Mouse (Mus musculus): Measurements from ENCODE around the gene Ccm2l. TPM values are rescaled to one million over a fixed set of nuclear protein-coding genes. Genes with fewer than 3 reads are reported as not detected.
A peak's percentile ranks its signal among the peaks of the same experiment; 100 is the strongest.

The Ccm2l gene
- polyA plus RNA-seq, 1 experiment from 2014 or later, result 1.2 TPM

- Histone ChIP-seq H3K4me3 (ENCODE audit: low read depth, low read length) (no peak overlapping the region), H3K27ac (ENCODE audit: low read depth, low read length) (peak overlapping the region; percentile 66), H3K36me3 (ENCODE audit: control insufficient read depth, insufficient read depth, low read length) (no peaks in the 10 kb centered on the region; the same call in 1 of the 2 replicates), H3K4me1 (ENCODE audit: control insufficient read depth, insufficient read depth, low read length) (no peaks in the 10 kb centered on the region), H3K9ac (replicated peaks; ENCODE audit: low read depth, low read length) (0 out of 2 replicates have a peak overlapping the region, but pooled peaks have one; percentile 22), H3K4me2 (ENCODE audit: low read depth, low read length) (no peak overlapping the region), H3K9me3 (ENCODE audit: control insufficient read depth, low read length) (no peaks in the 10 kb centered on the region), H3K27me3 (ENCODE audit: control insufficient read depth, insufficient read depth, low read length) (no peaks in the 10 kb centered on the region)
- ATAC-seq (ENCODE audit: low read depth), result peak; percentile 45; the same call in 1 of the 2 replicates
- 39% methylated on average over 9 of the region's 9 CpGs for WGBS
Observed at GRCm38 (mm10) chr2:153049288-153049996, 16.3 kb upstream of the Ccm2l start.

GRCm38 (mm10) chr2:153049997-153050358, 15.8 kb upstream of the Ccm2l start:
- WGBS, result 87% methylated on average over 4 of the region's 4 CpGs
- ATAC-seq (ENCODE audit: low read depth), result no peak

DNA sequence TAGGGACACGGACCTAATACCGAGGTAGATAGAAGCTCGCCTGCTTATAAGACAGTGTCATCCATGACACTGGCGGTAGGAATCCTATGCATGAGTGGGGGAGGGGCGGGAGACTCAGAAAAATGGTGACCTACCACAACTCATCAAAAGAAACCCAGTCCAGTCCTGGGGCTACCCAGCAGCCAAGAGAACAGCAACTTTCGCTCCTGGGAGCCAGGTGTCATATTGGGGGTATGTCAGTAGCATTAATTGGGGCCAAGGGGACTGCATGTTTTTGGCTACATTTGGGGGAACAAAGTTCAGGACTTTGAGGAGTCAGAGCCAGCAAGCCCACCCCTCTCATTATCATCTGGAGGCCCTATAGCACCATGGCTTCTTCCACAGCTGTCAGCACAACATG, 14.7 kb upstream of the Ccm2l start:
- H3K27ac ChIP-seq (ENCODE audit: low read depth, low read length), result no peak overlapping the region
- 89% methylated on average over 6 of the region's 6 CpGs for WGBS
- H3K9me3 ChIP-seq (ENCODE audit: control insufficient read depth, low read length), result no peaks in the 10 kb centered on the region
- H3K4me3 ChIP-seq (ENCODE audit: low read depth, low read length), result no peak overlapping the region
- ATAC-seq (ENCODE audit: low read depth), result no peak
- H3K36me3 ChIP-seq (ENCODE audit: control insufficient read depth, insufficient read depth, low read length), result peaks cover 4% of the 10 kb centered on the region
- H3K9ac ChIP-seq (replicated peaks; ENCODE audit: low read depth, low read length), result no peak overlapping the region
- H3K27me3 ChIP-seq (ENCODE audit: control insufficient read depth, insufficient read depth, low read length), result no peaks in the 10 kb centered on the region
- H3K4me1 ChIP-seq (ENCODE audit: control insufficient read depth, insufficient read depth, low read length), result no peaks in the 10 kb centered on the region
- H3K4me2 ChIP-seq (ENCODE audit: low read depth, low read length), result no peak overlapping the region

More at GRCm38 (mm10) chr2:153049997-153050358, 15.8 kb upstream of the Ccm2l start:
- Histone ChIP-seq H3K9ac (replicated peaks; ENCODE audit: low read depth, low read length) (no peak overlapping the region), H3K4me3 (ENCODE audit: low read depth, low read length) (no peak overlapping the region), H3K27ac (ENCODE audit: low read depth, low read length) (peak overlapping the region; percentile 66; the same call in 1 of the 2 replicates), H3K4me2 (ENCODE audit: low read depth, low read length) (no peak overlapping the region), H3K27me3 (ENCODE audit: control insufficient read depth, insufficient read depth, low read length) (no peaks in the 10 kb centered on the region), H3K9me3 (ENCODE audit: control insufficient read depth, low read length) (no peaks in the 10 kb centered on the region), H3K36me3 (ENCODE audit: control insufficient read depth, insufficient read depth, low read length) (peaks cover 4% of the 10 kb centered on the region), H3K4me1 (ENCODE audit: control insufficient read depth, insufficient read depth, low read length) (no peaks in the 10 kb centered on the region)

- WGBS, result 79% methylated on average over 9 of the region's 9 CpGs
- Histone ChIP-seq H3K27me3 (ENCODE audit: control insufficient read depth, insufficient read depth, low read length) (no peaks in the 10 kb centered on the region), H3K36me3 (ENCODE audit: control insufficient read depth, insufficient read depth, low read length) (peaks cover 4% of the 10 kb centered on the region), H3K9me3 (ENCODE audit: control insufficient read depth, low read length) (no peaks in the 10 kb centered on the region), H3K4me3 (ENCODE audit: low read depth, low read length) (no peak overlapping the region), H3K4me2 (ENCODE audit: low read depth, low read length) (no peak overlapping the region), H3K9ac (replicated peaks; ENCODE audit: low read depth, low read length) (no peak overlapping the region), H3K27ac (ENCODE audit: low read depth, low read length) (no peak overlapping the region), H3K4me1 (ENCODE audit: control insufficient read depth, insufficient read depth, low read length) (no peaks in the 10 kb centered on the region)
- ATAC-seq (ENCODE audit: low read depth), result no peak
Observed at GRCm38 (mm10) chr2:153051537-153051936, 14.2 kb upstream of the Ccm2l start.

DNA sequence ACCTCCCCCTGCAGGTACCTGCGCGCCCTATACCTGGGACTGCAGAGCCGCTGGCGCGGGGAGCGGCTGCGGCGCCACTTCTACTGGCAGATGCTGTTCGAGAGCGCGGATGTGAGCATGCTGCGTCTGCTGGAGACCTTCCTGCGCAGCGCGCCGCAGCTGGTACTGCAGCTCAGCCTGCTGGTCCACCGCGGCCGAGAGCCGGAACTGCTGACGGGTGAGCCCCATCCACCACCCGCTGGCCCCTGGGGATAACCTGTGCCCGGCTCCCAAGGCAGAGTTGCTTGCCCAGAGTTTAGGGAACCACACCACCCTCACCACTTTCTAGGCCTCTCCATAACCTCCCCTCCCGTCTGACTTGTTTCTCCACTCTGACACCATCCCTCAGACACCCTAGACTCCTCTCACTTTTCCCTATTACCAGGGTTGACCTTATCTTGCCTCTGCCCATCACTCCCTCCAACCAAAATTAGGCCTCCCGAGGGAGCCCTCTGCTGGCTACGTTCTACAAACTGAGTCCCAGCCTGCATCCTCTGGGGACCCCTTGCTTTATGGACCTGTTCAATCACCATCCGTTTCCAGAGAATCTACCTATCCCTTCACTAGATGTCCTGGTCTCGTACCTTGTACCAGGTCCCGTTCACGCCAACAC, 12.9 kb upstream of the Ccm2l start:
- H3K27me3 ChIP-seq (ENCODE audit: control insufficient read depth, insufficient read depth, low read length), result no peaks in the 10 kb centered on the region
- no peak overlapping the region for H3K4me3 ChIP-seq (ENCODE audit: low read depth, low read length)
- H3K4me1 ChIP-seq (ENCODE audit: control insufficient read depth, insufficient read depth, low read length), result no peaks in the 10 kb centered on the region
- no peaks in the 10 kb centered on the region for H3K9me3 ChIP-seq (ENCODE audit: control insufficient read depth, low read length)
- 7% methylated on average over 29 of the region's 30 CpGs for WGBS
- no peak overlapping the region; the same call in 1 of the 2 replicates for H3K27ac ChIP-seq (ENCODE audit: low read depth, low read length)
- H3K9ac ChIP-seq (replicated peaks; ENCODE audit: low read depth, low read length), result no peak overlapping the region
- peaks cover 4% of the 10 kb centered on the region for H3K36me3 ChIP-seq (ENCODE audit: control insufficient read depth, insufficient read depth, low read length)
- no peak overlapping the region for H3K4me2 ChIP-seq (ENCODE audit: low read depth, low read length)
- no peak for ATAC-seq (ENCODE audit: low read depth)

DNA sequence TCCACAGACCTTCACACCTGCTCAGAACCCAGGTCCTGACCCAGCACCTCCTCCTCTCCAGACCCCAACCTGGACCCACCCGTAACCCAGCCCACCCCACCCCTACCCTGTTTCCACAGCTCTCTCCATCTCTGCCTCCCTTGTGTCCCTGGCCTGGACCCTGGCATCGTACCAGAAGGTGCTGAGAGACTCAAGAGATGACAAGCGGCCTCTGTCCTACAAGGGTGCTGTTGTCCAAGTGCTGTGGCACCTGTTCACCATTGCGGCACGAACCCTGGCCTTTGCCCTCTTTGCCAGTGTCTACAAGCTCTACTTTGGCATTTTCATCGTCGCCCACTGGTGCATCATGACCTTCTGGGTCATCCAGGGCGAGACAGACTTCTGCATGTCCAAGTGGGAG, 11.9 kb upstream of the Ccm2l start:
- no peak overlapping the region for H3K4me3 ChIP-seq (ENCODE audit: low read depth, low read length)
- H3K36me3 ChIP-seq (ENCODE audit: control insufficient read depth, insufficient read depth, low read length), result peaks cover 4% of the 10 kb centered on the region
- ATAC-seq (ENCODE audit: low read depth), result no peak
- H3K9ac ChIP-seq (replicated peaks; ENCODE audit: low read depth, low read length), result no peak overlapping the region
- 86% methylated on average over 8 of the region's 8 CpGs for WGBS
- H3K4me1 ChIP-seq (ENCODE audit: control insufficient read depth, insufficient read depth, low read length), result no peaks in the 10 kb centered on the region
- H3K27ac ChIP-seq (ENCODE audit: low read depth, low read length), result no peak overlapping the region
- no peak overlapping the region for H3K4me2 ChIP-seq (ENCODE audit: low read depth, low read length)
- H3K27me3 ChIP-seq (ENCODE audit: control insufficient read depth, insufficient read depth, low read length), result no peaks in the 10 kb centered on the region
- no peaks in the 10 kb centered on the region for H3K9me3 ChIP-seq (ENCODE audit: control insufficient read depth, low read length)

DNA sequence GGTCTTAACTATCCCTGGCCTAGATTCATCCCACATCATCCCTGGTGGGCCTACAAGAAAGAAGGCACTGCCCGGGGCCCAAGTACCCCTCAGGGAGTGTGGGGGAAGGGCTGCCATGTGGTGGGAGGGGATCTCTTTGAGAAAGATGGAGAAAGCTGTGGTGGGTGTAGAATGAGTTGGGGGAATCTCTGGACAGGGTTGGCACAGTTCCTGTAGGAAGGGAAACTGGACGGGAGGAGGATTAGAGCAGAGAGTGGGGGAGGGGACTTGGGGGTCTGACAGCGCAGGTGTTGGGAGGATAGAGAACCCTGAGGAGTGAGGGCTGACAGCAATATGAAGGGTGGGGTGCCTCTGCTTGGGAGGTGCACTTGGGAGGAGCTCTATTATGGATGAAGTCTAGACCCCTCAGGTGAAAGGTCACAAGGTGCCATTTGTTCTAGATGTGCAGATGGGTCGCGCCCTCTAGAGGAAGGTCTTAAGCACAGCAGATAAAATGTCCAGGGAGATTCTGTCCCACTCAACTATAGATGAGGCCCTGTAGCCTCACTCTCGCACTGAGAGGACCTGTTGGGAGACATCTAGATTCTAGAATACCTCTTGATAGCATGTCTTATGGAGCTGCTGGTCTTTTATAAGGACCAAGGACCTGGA, 10.4 kb upstream of the Ccm2l start:
- WGBS, result 67% methylated on average over 6 of the region's 6 CpGs
- Histone ChIP-seq H3K4me2 (ENCODE audit: low read depth, low read length) (no peak overlapping the region), H3K9ac (replicated peaks; ENCODE audit: low read depth, low read length) (no peak overlapping the region), H3K4me3 (ENCODE audit: low read depth, low read length) (no peak overlapping the region), H3K9me3 (ENCODE audit: control insufficient read depth, low read length) (no peaks in the 10 kb centered on the region), H3K4me1 (ENCODE audit: control insufficient read depth, insufficient read depth, low read length) (no peaks in the 10 kb centered on the region), H3K36me3 (ENCODE audit: control insufficient read depth, insufficient read depth, low read length) (peaks cover 4% of the 10 kb centered on the region), H3K27me3 (ENCODE audit: control insufficient read depth, insufficient read depth, low read length) (no peaks in the 10 kb centered on the region), H3K27ac (ENCODE audit: low read depth, low read length) (no peak overlapping the region)
- ATAC-seq (ENCODE audit: low read depth), result no peak

GRCm38 (mm10) chr2:153058365-153058764, 7.4 kb upstream of the Ccm2l start:
- H3K4me3 ChIP-seq (ENCODE audit: low read depth, low read length), result no peak overlapping the region
- no peaks in the 10 kb centered on the region for H3K9me3 ChIP-seq (ENCODE audit: control insufficient read depth, low read length)
- no peaks in the 10 kb centered on the region for H3K27me3 ChIP-seq (ENCODE audit: control insufficient read depth, insufficient read depth, low read length)
- no peak overlapping the region for H3K4me2 ChIP-seq (ENCODE audit: low read depth, low read length)
- 0 out of 2 replicates have a peak, but pooled peaks cover under 1% of the 10 kb centered on the region for H3K4me1 ChIP-seq (ENCODE audit: control insufficient read depth, insufficient read depth, low read length)
- WGBS, result 47% methylated on average over 4 of the region's 4 CpGs
- no peak for ATAC-seq (ENCODE audit: low read depth)
- H3K27ac ChIP-seq (ENCODE audit: low read depth, low read length), result no peak overlapping the region
- no peak overlapping the region for H3K9ac ChIP-seq (replicated peaks; ENCODE audit: low read depth, low read length)
- peaks cover 4% of the 10 kb centered on the region for H3K36me3 ChIP-seq (ENCODE audit: control insufficient read depth, insufficient read depth, low read length)

DNA sequence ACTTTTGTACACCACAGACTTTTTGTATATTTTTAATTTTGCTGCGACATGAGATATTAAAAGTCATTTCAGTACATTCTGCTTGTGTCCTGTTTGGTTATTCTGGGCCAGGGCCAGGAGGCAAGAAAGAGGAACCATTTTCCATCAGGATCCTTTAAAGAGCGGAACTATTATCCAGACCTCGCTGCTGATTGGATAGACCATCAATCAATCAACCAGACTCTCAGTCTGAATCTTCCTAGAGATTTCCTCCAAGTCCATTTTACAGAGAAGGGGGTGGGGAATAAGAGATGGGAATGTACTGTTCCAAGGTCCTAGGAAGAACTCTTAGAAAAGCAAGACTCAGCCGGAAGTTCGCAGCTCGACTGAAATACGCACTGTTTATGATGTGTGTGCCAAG, 5.5 kb upstream of the Ccm2l start:
- no peak overlapping the region for H3K4me3 ChIP-seq (ENCODE audit: low read depth, low read length)
- 83% methylated on average over 7 of the region's 7 CpGs for WGBS
- H3K27ac ChIP-seq (ENCODE audit: low read depth, low read length), result no peak overlapping the region
- no peaks in the 10 kb centered on the region; the same call in 1 of the 2 replicates for H3K36me3 ChIP-seq (ENCODE audit: control insufficient read depth, insufficient read depth, low read length)
- no peaks in the 10 kb centered on the region for H3K9me3 ChIP-seq (ENCODE audit: control insufficient read depth, low read length)
- no peak overlapping the region for H3K4me2 ChIP-seq (ENCODE audit: low read depth, low read length)
- no peaks in the 10 kb centered on the region for H3K27me3 ChIP-seq (ENCODE audit: control insufficient read depth, insufficient read depth, low read length)
- 0 out of 2 replicates have a peak, but pooled peaks cover 3% of the 10 kb centered on the region for H3K4me1 ChIP-seq (ENCODE audit: control insufficient read depth, insufficient read depth, low read length)
- no peak overlapping the region for H3K9ac ChIP-seq (replicated peaks; ENCODE audit: low read depth, low read length)
- ATAC-seq (ENCODE audit: low read depth), result no peak

All from neural tube, embryonic 14.5 days (tissue).